Mouse (Mus musculus) thymus, adult 2 months (tissue): ENCODE measurements around the gene Rpl18.

Experiments used
- CTCF ChIP-seq: fragments of 200-500 bp; IDR thresholded peaks from 2 replicates; pipeline ENCODE4 v1.5.1; 2012; ENCODE audit warnings: mild to moderate bottlenecking, control low read depth, low read length, moderate library complexity, borderline replicate concordance; ENCODE audit not compliant: control insufficient read depth, poor library complexity, insufficient read depth; ENCODE audit errors: extremely low read depth
- POLR2A ChIP-seq: fragments of 200-500 bp; IDR thresholded peaks from 2 replicates; pipeline ENCODE4 v1.6.1; 2012; ENCODE audit warnings: mild to moderate bottlenecking, low read length, control low read depth, moderate library complexity; ENCODE audit not compliant: control insufficient read depth, poor library complexity, insufficient read depth; ENCODE audit errors: extremely low read depth

- TF ChIP-seq CTCF: no peak
- TF ChIP-seq POLR2A: no peak
Observed at GRCm38 (mm10) chr7:45742338-45742737, 27.1 kb downstream of the Rpl18 start.
